Mouse (Mus musculus): ENCODE measurements around the gene Best1. TPM values are rescaled to one million over a fixed set of nuclear protein-coding genes. Genes with fewer than 3 reads are reported as not detected.

Gene Best1
- total RNA-seq (2014; rRNA removed): 2.5 and 4.1 TPM in 2 replicates
- 2.9 and 3.5 TPM in 2 replicates for polyA plus RNA-seq (2015; fragmentation: Nextera tagmentation; extraction: Ambion mirVana)

DNA sequence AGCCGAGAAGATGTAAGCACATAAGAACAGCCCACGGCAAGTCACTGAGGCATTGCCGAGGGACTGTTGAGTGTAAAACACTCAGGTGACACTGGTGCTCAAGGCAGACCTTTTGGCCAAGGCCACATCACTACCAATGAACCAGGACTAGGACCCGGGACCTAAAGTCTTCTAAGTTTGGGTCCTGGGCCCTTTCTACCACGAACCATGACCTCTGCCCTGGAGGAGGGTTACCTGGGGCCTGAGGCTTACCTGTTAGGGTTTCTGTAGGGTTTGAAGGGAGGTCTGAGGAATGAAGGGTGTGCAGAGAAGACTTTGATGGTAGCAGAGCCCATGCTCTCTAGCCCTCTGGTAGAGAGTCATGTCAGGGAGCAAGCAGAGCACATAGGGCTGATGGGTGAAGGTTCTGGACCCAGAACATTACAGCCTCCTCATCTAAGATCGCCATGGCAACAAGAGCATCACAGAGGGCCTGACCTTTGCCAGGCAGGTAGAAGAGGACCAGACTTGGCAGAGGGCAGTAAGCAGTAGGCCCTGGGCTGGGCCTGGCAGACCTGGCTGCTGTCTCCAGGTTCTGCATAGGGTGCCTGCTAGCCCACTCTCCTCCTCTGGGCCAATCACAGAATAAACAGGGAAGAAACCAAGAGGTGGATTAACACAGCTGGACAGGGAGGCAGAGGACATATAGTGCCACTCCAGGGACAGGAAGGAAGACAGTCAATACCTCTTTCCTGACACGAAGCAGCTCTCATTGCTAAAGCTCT is at the start of gene Best1, which contains the start of gene Rab3il1:
TSS of gene Best1 (minus strand) at position 428 of the 764 bp plus-strand sequence.
TSS of gene Rab3il1 (plus strand) at position 464 of the 764 bp plus-strand sequence.
- Histone ChIP-seq H3K27me3 (ENCODE audit: insufficient read depth, low read length) (no peaks in the 10 kb centered on the region), H3K9me3 (ENCODE audit: low read length) (no peaks in the 10 kb centered on the region), H3K27ac (ENCODE audit: low read depth, low read length) (no peak within 1 kb of the TSS), H3K4me3 (ENCODE audit: low read depth, low read length) (no peak within 1 kb of the TSS), H3K36me3 (ENCODE audit: insufficient read depth, low read length) (no peaks in the 10 kb centered on the region), H3K9ac (replicated peaks; ENCODE audit: low read length, poor library complexity, severe bottlenecking) (no peak within 1 kb of the TSS), H3K4me1 (ENCODE audit: insufficient read depth, low read length) (no peaks in the 10 kb centered on the region), H3K4me2 (ENCODE audit: low read depth, low read length, poor library complexity, severe bottlenecking) (no peak within 1 kb of the TSS)
- DNase-seq (ENCODE audit: low spot score): no peak
- TF ChIP-seq CTCF (IDR thresholded peaks at IDR 0.05): no peak
- ATAC-seq (ENCODE audit: low FRiP score): no peak
- WGBS: 75% methylated on average over 7 of the region's 7 CpGs

DNA sequence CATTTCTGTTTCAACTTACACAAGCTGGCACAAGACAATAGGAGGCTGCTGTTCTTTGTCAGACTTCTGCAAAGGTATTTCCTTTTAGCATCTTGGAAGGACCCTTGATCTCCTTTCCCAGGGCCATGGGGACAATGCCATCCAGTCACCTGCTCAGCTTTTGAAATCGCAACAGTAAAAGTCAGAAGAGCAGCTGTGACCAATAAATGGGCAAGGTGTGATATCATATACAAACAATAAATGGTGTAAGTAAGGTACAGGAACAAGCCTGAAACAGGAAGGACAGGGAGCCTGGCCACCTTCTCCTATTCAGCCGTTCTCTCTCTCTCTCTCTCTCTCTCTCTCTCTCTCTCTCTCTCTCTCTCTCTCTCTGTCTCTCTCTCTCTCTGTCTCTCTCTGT is 49.0 kb upstream of the Best1 start:
- 75% methylated on average over 2 of the region's 2 CpGs for WGBS
- H3K4me3 ChIP-seq (ENCODE audit: low read depth, low read length): no peak overlapping the region
- no peak for TF ChIP-seq CTCF (IDR thresholded peaks at IDR 0.05)
- H3K4me2 ChIP-seq (ENCODE audit: low read depth, low read length, poor library complexity, severe bottlenecking): no peak overlapping the region
- H3K9ac ChIP-seq (replicated peaks; ENCODE audit: low read length, poor library complexity, severe bottlenecking): no peak overlapping the region
- H3K9me3 ChIP-seq (ENCODE audit: low read length): no peaks in the 10 kb centered on the region
- H3K36me3 ChIP-seq (ENCODE audit: insufficient read depth, low read length): peaks cover 29% of the 10 kb centered on the region
- no peak overlapping the region for H3K27ac ChIP-seq (ENCODE audit: low read depth, low read length)
- H3K4me1 ChIP-seq (ENCODE audit: insufficient read depth, low read length): no peaks in the 10 kb centered on the region
- no peaks in the 10 kb centered on the region for H3K27me3 ChIP-seq (ENCODE audit: insufficient read depth, low read length)
- no peak for DNase-seq (ENCODE audit: low spot score)
- ATAC-seq (ENCODE audit: low FRiP score): no peak

DNA sequence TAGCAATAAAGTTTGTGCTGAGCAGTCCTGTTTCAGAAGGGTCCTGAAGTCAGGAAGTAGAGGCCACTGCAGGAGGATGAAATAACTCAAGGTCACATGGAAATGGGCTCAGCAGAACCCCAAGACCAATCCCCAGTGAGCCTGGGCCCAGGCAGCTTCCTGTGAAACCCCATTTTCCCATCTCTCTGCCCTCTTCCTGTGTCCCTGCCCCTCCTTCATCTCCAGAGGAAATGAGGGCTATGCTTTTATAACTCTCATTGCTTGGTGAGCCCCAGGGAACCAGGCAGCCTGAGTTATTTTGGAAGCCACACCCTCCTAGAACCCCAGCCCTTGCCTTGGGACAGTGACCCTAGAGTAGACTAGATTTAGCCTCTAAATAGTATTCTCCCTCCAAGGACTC is 48.1 kb upstream of the Best1 start:
- Histone ChIP-seq H3K27me3 (ENCODE audit: insufficient read depth, low read length) (no peaks in the 10 kb centered on the region), H3K9ac (replicated peaks; ENCODE audit: low read length, poor library complexity, severe bottlenecking) (no peak overlapping the region), H3K27ac (ENCODE audit: low read depth, low read length) (no peak overlapping the region), H3K4me3 (ENCODE audit: low read depth, low read length) (no peak overlapping the region), H3K9me3 (ENCODE audit: low read length) (no peaks in the 10 kb centered on the region), H3K4me1 (ENCODE audit: insufficient read depth, low read length) (no peaks in the 10 kb centered on the region), H3K36me3 (ENCODE audit: insufficient read depth, low read length) (peaks cover 20% of the 10 kb centered on the region), H3K4me2 (ENCODE audit: low read depth, low read length, poor library complexity, severe bottlenecking) (no peak overlapping the region)
- no peak for TF ChIP-seq CTCF (IDR thresholded peaks at IDR 0.05)
- no peak for DNase-seq (ENCODE audit: low spot score)
- no peak for ATAC-seq (ENCODE audit: low FRiP score)

DNA sequence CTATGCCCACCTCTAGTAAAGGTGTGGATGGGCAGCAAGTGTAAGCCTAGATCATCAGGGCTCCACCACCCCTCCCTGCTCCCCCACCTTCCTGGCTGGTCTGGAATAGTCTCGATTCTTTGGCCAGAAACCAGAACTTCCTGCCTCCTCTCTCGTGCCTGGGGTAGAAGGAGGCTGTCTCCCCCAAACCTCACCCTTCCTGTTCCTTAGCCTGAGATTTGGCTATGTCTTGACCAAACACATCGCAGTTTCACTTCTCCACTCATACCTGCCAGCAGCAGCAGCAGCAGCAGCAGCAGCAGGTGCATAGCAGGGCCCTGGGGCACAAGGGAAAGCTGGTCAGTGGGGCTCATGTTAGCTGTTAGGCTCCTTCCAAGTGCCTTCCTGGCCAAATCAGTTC is 45.5 kb upstream of the Best1 start:
- DNase-seq (ENCODE audit: low spot score): no peak
- H3K4me3 ChIP-seq (ENCODE audit: low read depth, low read length): no peak overlapping the region
- no peak overlapping the region for H3K4me2 ChIP-seq (ENCODE audit: low read depth, low read length, poor library complexity, severe bottlenecking)
- H3K27ac ChIP-seq (ENCODE audit: low read depth, low read length): no peak overlapping the region
- no peaks in the 10 kb centered on the region for H3K36me3 ChIP-seq (ENCODE audit: insufficient read depth, low read length)
- H3K9ac ChIP-seq (replicated peaks; ENCODE audit: low read length, poor library complexity, severe bottlenecking): no peak overlapping the region
- peaks cover 6% of the 10 kb centered on the region for H3K4me1 ChIP-seq (ENCODE audit: insufficient read depth, low read length)
- no peak for TF ChIP-seq CTCF (IDR thresholded peaks at IDR 0.05)
- H3K27me3 ChIP-seq (ENCODE audit: insufficient read depth, low read length): no peaks in the 10 kb centered on the region
- ATAC-seq (ENCODE audit: low FRiP score): no peak
- H3K9me3 ChIP-seq (ENCODE audit: low read length): no peaks in the 10 kb centered on the region
- 48% methylated on average over 3 of the region's 3 CpGs for WGBS

DNA sequence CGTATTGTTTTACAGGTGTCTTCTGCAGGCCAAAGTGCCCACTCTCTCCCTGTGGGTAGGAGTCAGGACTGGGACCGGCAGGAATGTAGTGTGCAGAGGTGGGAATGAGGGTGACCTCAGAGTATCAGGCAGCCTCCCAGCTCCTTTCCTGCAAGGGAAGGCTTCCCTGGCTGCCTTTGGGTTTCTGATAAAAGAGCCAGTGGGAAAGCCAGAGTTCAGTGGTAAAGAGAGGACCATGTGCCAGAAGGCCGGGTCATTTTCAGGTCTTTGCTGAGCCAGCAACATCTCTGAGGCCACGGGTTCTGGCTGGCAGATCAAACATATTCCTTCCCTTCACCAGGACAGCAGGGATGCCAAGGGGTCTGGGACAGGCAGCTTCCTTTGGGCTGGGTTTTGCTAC is 44.9 kb upstream of the Best1 start:
- no peak overlapping the region for H3K9ac ChIP-seq (replicated peaks; ENCODE audit: low read length, poor library complexity, severe bottlenecking)
- no peak for TF ChIP-seq CTCF (IDR thresholded peaks at IDR 0.05)
- no peaks in the 10 kb centered on the region for H3K9me3 ChIP-seq (ENCODE audit: low read length)
- H3K27me3 ChIP-seq (ENCODE audit: insufficient read depth, low read length): no peaks in the 10 kb centered on the region
- 77% methylated on average over 4 of the region's 4 CpGs for WGBS
- H3K4me3 ChIP-seq (ENCODE audit: low read depth, low read length): no peak overlapping the region
- H3K27ac ChIP-seq (ENCODE audit: low read depth, low read length): no peak overlapping the region
- H3K4me1 ChIP-seq (ENCODE audit: insufficient read depth, low read length): peaks cover 6% of the 10 kb centered on the region
- no peak overlapping the region for H3K4me2 ChIP-seq (ENCODE audit: low read depth, low read length, poor library complexity, severe bottlenecking)
- ATAC-seq (ENCODE audit: low FRiP score) (no peak), DNase-seq (ENCODE audit: low spot score) (no peak)
- H3K36me3 ChIP-seq (ENCODE audit: insufficient read depth, low read length): no peaks in the 10 kb centered on the region

DNA sequence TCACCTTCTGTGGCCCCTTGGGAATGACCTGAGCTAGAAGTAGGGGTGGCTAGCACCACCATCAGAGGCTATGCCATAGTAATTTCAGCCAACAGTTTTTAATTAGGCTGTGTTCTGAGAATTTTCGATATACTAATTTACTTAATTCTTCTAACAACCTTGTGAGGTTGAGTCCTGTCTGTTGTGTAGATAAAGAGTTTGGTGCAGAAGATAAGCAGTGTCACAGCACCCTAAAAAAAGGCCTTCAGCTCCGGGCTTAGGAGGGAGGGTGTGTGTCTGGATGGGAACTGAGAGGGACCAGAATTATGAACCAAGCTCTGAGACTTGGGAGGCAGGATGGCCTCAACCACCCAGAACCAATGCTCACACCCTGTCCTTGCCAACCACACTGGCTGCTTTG is 44.3 kb upstream of the Best1 start:
- ATAC-seq (ENCODE audit: low FRiP score) (no peak), DNase-seq (ENCODE audit: low spot score) (no peak)
- no peak for TF ChIP-seq CTCF (IDR thresholded peaks at IDR 0.05)
- 86% methylated on average over 2 of the region's 2 CpGs for WGBS
- Histone ChIP-seq H3K9ac (replicated peaks; ENCODE audit: low read length, poor library complexity, severe bottlenecking) (no peak overlapping the region), H3K9me3 (ENCODE audit: low read length) (no peaks in the 10 kb centered on the region), H3K36me3 (ENCODE audit: insufficient read depth, low read length) (no peaks in the 10 kb centered on the region), H3K4me2 (ENCODE audit: low read depth, low read length, poor library complexity, severe bottlenecking) (no peak overlapping the region), H3K27me3 (ENCODE audit: insufficient read depth, low read length) (no peaks in the 10 kb centered on the region), H3K27ac (ENCODE audit: low read depth, low read length) (no peak overlapping the region), H3K4me1 (ENCODE audit: insufficient read depth, low read length) (peaks cover 6% of the 10 kb centered on the region), H3K4me3 (ENCODE audit: low read depth, low read length) (no peak overlapping the region)
